Mouse (Mus musculus): ENCODE data around the gene Angptl2.

Gene Angptl2

GRCm38 (mm10) chr2:33215700-33216509, at the start of gene Angptl2:
Gene Angptl2, plus strand, starts transcription at chr2:33216069.
- peak; percentile 86 for DNase-seq

DNA sequence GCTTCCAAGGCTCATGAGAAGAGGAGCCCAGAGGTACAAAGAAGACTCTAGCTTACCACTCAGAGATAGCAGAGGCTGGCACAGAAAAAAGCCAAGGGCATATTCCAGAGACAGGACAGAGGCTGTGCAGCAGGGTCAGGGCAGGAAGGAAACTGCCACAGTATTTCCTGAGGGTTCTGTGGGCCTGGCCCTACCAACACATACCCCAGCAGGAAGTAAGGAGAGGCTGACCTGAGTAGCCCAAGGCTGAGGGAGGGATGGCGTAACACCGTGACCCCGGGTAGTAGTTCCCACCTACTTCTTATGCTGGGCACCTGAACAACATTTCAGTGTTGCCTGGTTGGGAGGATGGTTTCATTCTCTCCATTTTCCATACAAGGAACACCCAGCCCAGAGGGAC, 48.8 kb upstream of the Angptl2 start:
- DNase-seq: no peak

- DNase-seq: no peak
These were observed 46.4 kb upstream of the Angptl2 start for GRCm38 (mm10) chr2:33169445-33169844.

GRCm38 (mm10) chr2:33170777-33171565, 44.9 kb upstream of the Angptl2 start:
- no peak for DNase-seq

GRCm38 (mm10) chr2:33173126-33173525, 42.7 kb upstream of the Angptl2 start:
- DNase-seq: no peak

DNA sequence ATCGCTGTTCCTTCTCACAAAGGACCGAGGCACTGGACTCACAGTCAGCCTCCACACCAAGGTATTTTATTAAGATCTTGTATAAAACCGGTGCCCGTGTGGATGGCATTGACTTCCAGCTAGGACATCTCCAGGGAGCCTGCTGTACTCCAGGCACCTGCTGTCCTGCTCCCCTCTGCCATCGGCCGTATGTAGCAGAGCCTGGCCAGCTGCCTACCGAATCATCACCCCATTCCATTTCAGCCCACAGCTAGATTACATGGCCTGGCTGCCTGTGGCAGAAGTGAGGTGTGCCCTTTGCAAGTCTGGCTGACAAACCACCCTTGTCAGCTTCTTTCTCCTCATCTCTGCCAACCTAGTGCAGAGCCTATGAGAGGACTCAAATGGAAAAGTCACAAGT, 42.2 kb upstream of the Angptl2 start:
- no peak for DNase-seq

GRCm38 (mm10) chr2:33176516-33176915, 39.4 kb upstream of the Angptl2 start:
- peak; percentile 44 for DNase-seq

- DNase-seq: no peak
These were observed 38.9 kb upstream of the Angptl2 start for GRCm38 (mm10) chr2:33176921-33177320.

DNA sequence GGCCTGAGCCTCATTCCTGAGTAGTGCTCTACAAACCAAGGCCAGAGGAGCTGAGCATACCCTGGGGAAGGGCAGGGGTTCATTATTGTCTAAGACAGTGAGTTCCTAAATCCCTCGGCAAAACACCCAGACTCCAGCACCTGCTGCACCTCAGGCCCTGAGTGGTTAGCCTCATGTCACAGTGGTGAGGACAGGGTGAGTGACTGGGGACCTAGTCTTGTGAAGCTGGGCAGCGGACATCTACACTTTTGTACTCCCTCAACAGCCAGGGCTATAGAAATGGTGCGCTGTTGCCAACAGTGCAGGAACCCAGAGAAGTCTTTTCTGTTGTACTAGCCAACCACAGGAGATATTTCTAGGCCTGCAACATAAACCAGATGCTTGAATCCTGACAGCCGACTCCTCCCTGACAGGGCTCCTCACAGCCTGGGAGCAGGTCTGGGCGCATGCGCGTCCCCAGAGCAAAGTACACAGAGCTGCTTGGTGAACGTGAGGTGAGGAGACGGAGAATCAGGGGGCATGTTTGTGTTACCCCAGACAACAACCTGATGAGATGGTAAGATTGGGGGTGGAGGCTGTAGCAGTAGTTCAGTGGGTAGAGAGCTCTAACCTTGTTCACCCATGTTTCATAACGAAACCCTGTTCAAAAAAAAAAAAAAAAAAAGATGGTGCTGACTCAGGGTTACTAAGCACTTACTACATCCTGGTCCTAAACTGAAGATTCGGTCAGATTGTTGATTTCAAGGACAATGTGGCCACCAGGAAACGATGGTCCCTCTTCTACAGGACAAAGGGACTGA, 38.2 kb upstream of the Angptl2 start:
- DNase-seq: peak; percentile 47

DNA sequence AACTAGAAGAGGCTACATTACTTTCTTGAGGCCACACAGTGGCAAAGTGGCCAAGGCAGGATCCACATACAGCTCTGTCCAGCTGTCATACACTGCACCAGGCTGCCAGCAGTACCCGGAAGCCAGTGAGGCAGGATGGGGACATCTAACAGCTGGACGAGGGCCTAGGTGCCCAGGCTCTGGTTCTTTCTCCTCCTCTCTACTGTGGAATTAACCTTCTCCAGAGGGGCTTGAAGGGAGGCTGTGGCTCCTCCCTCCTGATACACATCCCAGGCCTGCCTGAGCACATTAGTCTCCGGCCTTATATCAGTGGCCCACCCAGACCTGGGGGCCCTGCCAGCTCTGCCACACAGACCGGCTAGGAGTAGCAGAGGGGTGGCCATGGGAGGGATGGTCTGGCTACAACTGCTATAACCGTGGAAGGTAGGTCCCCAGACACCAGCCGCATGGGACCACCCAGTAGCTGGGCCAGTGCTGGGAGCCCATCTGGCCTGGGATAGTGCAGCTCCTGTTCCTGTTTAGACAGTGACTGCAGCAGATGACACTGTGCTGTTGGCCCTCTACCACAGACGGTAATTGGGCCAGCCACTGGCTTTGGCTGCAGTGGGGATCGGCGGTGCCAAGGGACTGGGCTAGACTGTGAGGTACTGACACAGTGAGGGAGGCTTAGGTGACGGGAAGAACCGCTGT, 37.5 kb upstream of the Angptl2 start:
- DNase-seq: no peak

GRCm38 (mm10) chr2:33179171-33179929, 36.5 kb upstream of the Angptl2 start:
- DNase-seq: no peak

DNA sequence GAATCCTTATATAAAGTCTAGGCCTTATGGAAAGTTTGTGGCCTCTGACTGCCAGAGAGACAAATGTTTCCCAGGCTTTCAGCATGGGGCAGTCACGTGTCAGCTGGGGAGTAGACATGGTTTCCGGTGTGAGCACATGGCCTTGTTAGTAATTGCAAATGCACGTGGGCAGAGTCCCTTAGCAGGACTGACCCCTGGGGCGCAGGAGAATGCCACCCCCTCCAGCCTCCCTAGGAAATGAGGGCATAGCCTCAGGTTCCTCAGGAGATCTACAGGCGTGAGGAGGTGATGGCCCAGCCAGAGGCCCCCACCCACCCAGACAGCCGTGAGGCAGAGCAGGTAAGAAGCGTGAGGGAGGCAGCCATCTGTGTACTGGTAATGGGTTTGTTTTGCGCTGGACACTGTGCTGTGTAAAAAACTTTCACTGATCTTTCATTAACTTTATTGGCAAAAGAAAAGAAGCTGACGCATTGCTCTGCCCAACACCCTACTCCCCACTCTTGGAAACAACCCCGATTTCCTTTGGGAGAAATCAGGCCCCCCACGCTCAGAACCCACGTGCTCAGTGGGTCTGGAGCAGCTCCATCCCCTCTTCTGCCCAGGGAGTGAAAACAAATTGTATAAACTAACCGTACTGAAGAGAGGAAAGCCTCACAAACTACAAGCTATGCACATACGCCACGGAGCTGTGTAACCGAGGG, 35.8 kb upstream of the Angptl2 start:
- DNase-seq: peak; percentile 54

DNA sequence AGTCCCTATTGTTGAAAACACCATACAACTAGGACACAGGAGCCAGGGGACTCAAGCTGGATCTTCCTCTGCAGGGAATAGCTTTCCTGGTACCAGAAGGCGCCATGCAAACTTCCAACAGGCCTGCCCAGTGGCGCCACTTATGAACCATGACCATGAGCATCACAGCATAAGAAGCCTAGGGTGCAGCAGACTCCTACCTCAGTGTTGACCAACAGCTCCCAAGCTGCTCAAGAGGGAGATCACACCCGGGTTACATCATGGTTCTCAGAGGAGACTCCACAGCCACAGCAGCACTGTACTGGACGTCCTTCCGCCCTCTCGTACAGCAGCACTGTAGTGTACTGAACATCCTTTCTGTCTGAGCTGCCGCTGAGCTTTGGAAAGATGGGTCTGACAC, 32.5 kb upstream of the Angptl2 start:
- no peak for DNase-seq

DNA sequence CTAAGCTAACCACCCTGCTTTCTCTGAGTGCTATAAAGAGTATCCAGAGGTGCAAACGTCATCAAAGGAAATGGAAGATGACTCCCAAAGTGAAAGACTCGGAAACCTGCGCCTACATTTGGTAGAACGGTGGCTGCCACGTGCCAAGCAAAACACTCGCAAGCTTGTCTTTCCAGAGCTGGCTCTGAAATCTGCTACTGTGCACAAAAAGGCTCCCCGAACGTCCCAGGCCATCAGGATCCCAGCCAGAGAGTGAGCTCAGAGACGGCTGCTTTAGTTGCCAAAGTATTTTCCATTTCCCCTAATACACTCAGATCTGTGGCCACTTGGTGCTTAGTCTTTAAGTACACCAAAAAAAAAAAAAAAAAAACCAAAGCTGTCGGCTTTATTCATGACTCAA, 31.2 kb upstream of the Angptl2 start:
- DNase-seq: peak; percentile 35

DNA sequence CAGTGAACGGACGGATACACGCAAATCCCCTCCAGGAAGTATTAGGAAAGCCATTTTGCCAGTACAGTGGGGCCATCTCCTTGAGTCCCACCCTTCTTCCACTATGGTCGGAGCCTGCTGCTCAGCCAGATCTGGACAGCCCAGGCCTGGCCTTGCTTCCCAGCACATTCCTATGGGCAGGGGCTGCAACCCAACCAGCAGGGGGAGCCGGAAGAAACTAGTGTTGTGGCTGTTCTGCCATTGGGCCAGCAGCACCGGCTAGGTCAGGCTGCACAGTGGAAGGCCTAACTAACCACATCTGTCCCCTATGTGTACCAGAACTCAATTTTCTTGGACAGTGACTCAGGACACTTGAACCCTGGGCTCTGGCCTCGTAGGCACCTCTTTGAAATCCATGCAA, 30.6 kb upstream of the Angptl2 start:
- DNase-seq: no peak

DNA sequence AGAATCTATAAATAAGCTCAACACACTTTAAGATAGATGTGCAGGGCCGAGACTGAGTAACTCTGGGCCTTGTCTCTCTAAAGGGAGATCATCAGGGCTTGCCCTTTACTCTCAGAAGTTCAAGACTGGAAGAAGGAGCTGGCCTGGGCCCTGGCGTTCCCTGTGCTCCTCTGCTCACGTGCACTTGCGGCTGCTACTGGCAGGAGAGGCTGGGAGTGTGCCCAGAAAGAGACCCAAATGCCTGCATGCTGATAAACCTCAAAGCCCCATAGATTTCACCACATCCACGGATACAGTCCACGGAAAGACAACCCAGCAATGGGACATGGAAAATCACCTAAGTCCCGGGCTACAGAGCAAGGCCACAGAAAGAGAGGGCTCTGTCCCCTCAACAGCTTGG, 29.4 kb upstream of the Angptl2 start:
- no peak for DNase-seq

DNA sequence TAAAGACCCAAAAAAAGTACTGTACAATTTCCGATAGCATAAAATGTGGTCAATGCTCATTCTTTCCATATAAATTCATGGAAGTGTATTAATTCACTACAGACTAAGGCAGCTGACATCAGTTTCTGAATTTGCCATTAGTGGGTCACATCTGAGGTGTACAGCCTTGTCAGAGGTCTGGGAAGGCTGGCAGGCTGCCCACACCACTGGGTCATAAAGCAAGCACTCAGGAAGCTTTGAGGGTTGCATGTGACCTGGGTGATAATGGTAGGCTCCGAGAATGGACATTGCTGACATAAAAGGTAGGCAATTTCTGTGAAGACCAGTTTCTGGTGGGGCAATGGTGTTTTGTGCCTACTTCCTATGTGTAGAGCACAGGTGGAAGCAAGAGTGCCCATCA, 28.0 kb upstream of the Angptl2 start:
- DNase-seq: no peak

DNA sequence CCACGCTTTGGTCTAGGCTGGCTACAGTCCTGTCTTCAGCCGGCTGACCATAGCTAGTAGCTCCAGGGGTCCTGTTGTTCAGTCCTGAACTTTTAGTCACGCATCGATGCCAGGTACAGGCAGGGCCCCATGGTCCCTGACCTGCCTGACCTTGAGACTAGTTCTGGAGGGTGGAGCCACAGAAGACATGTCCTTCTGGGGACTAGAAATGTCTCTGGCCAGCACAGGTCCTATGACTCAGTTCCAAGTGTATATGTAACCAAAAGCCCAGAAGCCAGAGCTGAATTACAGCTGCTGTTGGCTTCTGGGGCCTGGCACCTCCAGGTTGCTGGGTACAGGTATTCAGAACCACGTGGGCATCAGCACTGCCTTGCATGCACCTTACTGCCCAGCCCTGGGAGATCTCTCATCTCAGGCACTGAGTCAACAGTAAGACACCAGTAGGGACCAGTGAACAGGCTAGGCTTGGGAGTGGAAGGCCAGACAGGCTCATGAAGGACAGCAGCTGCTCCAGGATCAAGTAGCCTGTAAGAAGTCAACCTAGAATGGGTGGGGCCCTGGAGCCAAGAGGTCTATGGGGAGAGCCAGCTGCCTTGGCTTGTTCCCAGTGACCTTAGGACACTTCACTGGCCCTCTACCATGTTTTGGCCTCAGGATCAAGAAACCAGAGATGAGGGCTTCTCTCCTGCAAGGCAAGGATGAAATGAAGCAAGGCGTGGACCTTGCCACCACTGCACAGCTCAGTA, 26.8 kb upstream of the Angptl2 start:
- DNase-seq: no peak

DNA sequence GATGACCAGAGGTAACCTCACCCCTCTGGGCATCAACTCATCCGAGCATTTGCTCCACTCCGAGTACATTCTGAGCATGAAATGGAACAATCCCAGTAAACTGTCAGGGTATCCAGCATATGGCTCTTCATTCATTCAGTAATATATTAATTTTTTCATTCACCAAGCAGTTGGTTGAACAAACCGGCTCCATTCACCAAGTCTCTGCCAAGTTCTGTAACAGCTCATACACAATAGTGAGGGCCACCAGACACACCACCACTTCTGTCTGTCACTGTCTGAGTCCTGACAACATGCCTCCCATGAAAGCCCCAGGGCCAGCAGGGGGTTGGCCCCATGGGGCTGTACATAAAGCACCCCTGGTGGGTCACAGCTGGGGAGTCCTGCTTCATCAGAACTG, 25.9 kb upstream of the Angptl2 start:
- DNase-seq: no peak

DNA sequence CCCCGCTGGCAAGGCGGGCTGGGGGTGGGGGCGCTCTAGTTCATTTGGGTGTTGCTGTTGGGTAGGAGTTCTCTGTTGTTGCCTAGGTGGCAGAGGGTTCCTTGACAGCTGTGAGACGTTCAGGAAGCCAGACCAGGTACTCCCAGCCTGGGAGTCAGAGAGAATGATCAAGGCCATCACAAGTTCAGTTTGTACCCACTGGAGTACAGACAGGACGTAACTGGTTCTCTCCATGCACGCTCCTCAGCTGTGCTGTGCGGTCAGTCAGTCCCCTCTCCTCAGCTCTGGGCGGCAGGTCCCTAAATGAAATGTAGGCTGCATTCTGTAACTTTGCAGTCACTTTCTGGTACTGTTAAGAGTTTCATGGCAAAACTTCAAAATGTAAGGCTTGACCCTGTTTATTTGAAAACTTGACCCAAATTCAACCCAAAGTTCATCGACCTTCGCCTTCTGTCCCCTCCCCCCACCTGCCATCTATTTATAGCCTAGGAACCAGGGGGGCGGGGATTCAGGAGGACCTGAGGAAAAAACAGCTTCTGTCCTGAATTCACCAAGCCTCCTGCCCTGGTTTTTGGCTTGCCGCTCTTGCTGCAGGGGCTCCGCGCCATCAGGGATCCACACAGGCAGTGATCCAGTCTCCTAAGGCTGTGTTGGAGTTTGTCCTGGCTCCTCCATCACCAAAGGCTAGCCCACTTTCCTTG, 15.4 kb upstream of the Angptl2 start:
- DNase-seq: no peak

Data from right cerebral cortex, adult 18-20 months (tissue).